Mouse (Mus musculus) embryonic facial prominence, embryonic 15.5 days (tissue): ENCODE measurements around the gene Triobp. TPM values are rescaled to one million over a fixed set of nuclear protein-coding genes. Genes with fewer than 3 reads are reported as not detected.

ENCODE experiments used
- ATAC-seq: fragments of 200-750 bp; cut with Nextera tagmentation; 2 replicates; pipeline ENCODE4 v1.8.0; 2017; ENCODE audit warnings: low read depth, moderate TSS enrichment; ENCODE audit not compliant: insufficient number of reproducible peaks, low FRiP score, low TSS enrichment
- H3K27ac ChIP-seq: fragments of 300-500 bp; sonication (generic); replicated peaks from 2 replicates; pipeline ENCODE4 v1.5.1; 2015; ENCODE audit warnings: mild to moderate bottlenecking, inconsistent platforms
- H3K27me3 ChIP-seq: fragments of 300-500 bp; sonication (generic); 2 replicates; pipeline ENCODE4 v1.6.1; 2015; ENCODE audit warnings: inconsistent platforms
- H3K36me3 ChIP-seq: fragments of 300-500 bp; sonication (generic); 2 replicates; pipeline ENCODE4 v1.6.1; 2015; ENCODE audit warnings: mild to moderate bottlenecking, inconsistent platforms
- H3K4me1 ChIP-seq: fragments of 300-500 bp; sonication (generic); 2 replicates; pipeline ENCODE4 v1.6.1; 2015; ENCODE audit warnings: inconsistent platforms
- H3K4me2 ChIP-seq: fragments of 300-500 bp; sonication (generic); replicated peaks from 2 replicates; pipeline ENCODE4 v1.6.1; 2015; ENCODE audit warnings: mild to moderate bottlenecking, inconsistent platforms
- H3K4me3 ChIP-seq: fragments of 300-500 bp; sonication (generic); replicated peaks from 2 replicates; pipeline ENCODE4 v1.5.1; 2015; ENCODE audit warnings: mild to moderate bottlenecking, inconsistent platforms
- H3K9ac ChIP-seq: fragments of 300-500 bp; sonication (generic); 2 replicates; pipeline ENCODE4 v1.6.1; 2015; ENCODE audit warnings: inconsistent platforms
- H3K9me3 ChIP-seq: fragments of 300-500 bp; sonication (generic); replicated peaks from 2 replicates; pipeline ENCODE4 v1.6.1; 2016; ENCODE audit warnings: inconsistent platforms
- WGBS: fragments of 180-500 bp; shearing (Covaris S2); methylation state at CpG from one replicate; pipeline ENCODE4 v1.1.7; 2015; 5-methylcytosine and 5-hydroxymethylcytosine counted together
- polyA plus RNA-seq: library from polyadenylated mRNA; unstranded; fragments of >200 nt; fragmentation: Nextera tagmentation; extraction: Ambion mirVana; gene quantifications from 2 replicates; pipeline ENCODE4 v1.2.1, GENCODE M21; 2015

The Triobp gene
- polyA plus RNA-seq, 1 experiment from 2014 or later: 61.4 TPM

- ATAC-seq: peak; percentile 50
- Histone ChIP-seq H3K27me3 (no peaks in the 10 kb centered on the region), H3K9me3 (no peaks in the 10 kb centered on the region), H3K9ac (peak overlapping the region; percentile 69), H3K27ac (peak overlapping the region; percentile 94), H3K4me3 (peak overlapping the region; percentile 76), H3K36me3 (peaks cover 38% of the 10 kb centered on the region), H3K4me1 (peaks cover 28% of the 10 kb centered on the region), H3K4me2 (peak overlapping the region; percentile 95)
- under 1% methylated on average over 87 of the region's 87 CpGs for WGBS
Observed at GRCm38 (mm10) chr15:78914091-78914822, 33.3 kb upstream of the Triobp start.

- no peaks in the 10 kb centered on the region for H3K27me3 ChIP-seq
- peak overlapping the region; percentile 95 for H3K4me2 ChIP-seq
- peaks cover 32% of the 10 kb centered on the region for H3K36me3 ChIP-seq
- H3K4me3 ChIP-seq: peak overlapping the region; percentile 76
- no peak for ATAC-seq
- H3K27ac ChIP-seq: no peak overlapping the region
- peaks cover 28% of the 10 kb centered on the region for H3K4me1 ChIP-seq
- H3K9me3 ChIP-seq: no peaks in the 10 kb centered on the region
- WGBS: 43% methylated on average over 8 of the region's 8 CpGs
- H3K9ac ChIP-seq: peak overlapping the region; percentile 69; the same call in 1 of the 2 replicates
Observed at GRCm38 (mm10) chr15:78914823-78915659, 32.5 kb upstream of the Triobp start.

- 8% methylated on average over 8 of the region's 8 CpGs for WGBS
- Histone ChIP-seq H3K4me1 (peaks cover 33% of the 10 kb centered on the region), H3K9me3 (no peaks in the 10 kb centered on the region), H3K4me2 (peak overlapping the region; percentile 95), H3K4me3 (peak overlapping the region; percentile 76), H3K27me3 (no peaks in the 10 kb centered on the region), H3K9ac (no peak overlapping the region), H3K36me3 (peaks cover 26% of the 10 kb centered on the region), H3K27ac (0 out of 2 replicates have a peak overlapping the region, but pooled peaks have one; percentile 74)
- ATAC-seq: no peak
Observed at GRCm38 (mm10) chr15:78915660-78916017, 31.9 kb upstream of the Triobp start.

- Histone ChIP-seq H3K4me3 (peak overlapping the region; percentile 76), H3K4me1 (peaks cover 33% of the 10 kb centered on the region), H3K36me3 (peaks cover 20% of the 10 kb centered on the region), H3K9me3 (no peaks in the 10 kb centered on the region), H3K4me2 (peak overlapping the region; percentile 95), H3K9ac (0 out of 2 replicates have a peak overlapping the region, but pooled peaks have one; percentile 9), H3K27ac (peak overlapping the region; percentile 74), H3K27me3 (no peaks in the 10 kb centered on the region)
- no peak for ATAC-seq
- 45% methylated on average over 12 of the region's 12 CpGs for WGBS
Observed at GRCm38 (mm10) chr15:78916052-78916826, 31.3 kb upstream of the Triobp start.

GRCm38 (mm10) chr15:78918126-78918525 lies 29.4 kb upstream of the Triobp start:
- Histone ChIP-seq H3K27ac (no peak overlapping the region), H3K9me3 (no peaks in the 10 kb centered on the region), H3K36me3 (peaks cover 12% of the 10 kb centered on the region), H3K4me2 (no peak overlapping the region), H3K4me1 (peaks cover 34% of the 10 kb centered on the region), H3K4me3 (no peak overlapping the region), H3K27me3 (no peaks in the 10 kb centered on the region), H3K9ac (no peak overlapping the region)
- ATAC-seq: no peak
- WGBS: 86% methylated on average over 23 of the region's 23 CpGs

- H3K4me2 ChIP-seq: no peak overlapping the region
- H3K4me1 ChIP-seq: peaks cover 37% of the 10 kb centered on the region
- no peak overlapping the region for H3K9ac ChIP-seq
- H3K9me3 ChIP-seq: no peaks in the 10 kb centered on the region
- H3K4me3 ChIP-seq: no peak overlapping the region
- peaks cover 12% of the 10 kb centered on the region for H3K36me3 ChIP-seq
- ATAC-seq: no peak
- no peaks in the 10 kb centered on the region for H3K27me3 ChIP-seq
- H3K27ac ChIP-seq: no peak overlapping the region
- 73% methylated on average over 12 of the region's 12 CpGs for WGBS
Observed at GRCm38 (mm10) chr15:78919914-78920313, 27.6 kb upstream of the Triobp start.

- Histone ChIP-seq H3K27ac (no peak overlapping the region), H3K9me3 (no peaks in the 10 kb centered on the region), H3K36me3 (peaks cover 12% of the 10 kb centered on the region), H3K27me3 (no peaks in the 10 kb centered on the region), H3K4me2 (no peak overlapping the region), H3K4me3 (no peak overlapping the region), H3K9ac (no peak overlapping the region), H3K4me1 (peaks cover 41% of the 10 kb centered on the region)
- ATAC-seq: no peak
- 86% methylated on average over 7 of the region's 7 CpGs for WGBS
Observed at GRCm38 (mm10) chr15:78922700-78923099, 24.8 kb upstream of the Triobp start.

- no peaks in the 10 kb centered on the region for H3K9me3 ChIP-seq
- no peak for ATAC-seq
- no peak overlapping the region for H3K4me2 ChIP-seq
- peaks cover 7% of the 10 kb centered on the region for H3K36me3 ChIP-seq
- peak overlapping the region; percentile 66; the same call in 1 of the 2 replicates for H3K27ac ChIP-seq
- H3K4me1 ChIP-seq: peaks cover 43% of the 10 kb centered on the region
- WGBS: 37% methylated on average over 6 of the region's 6 CpGs
- no peaks in the 10 kb centered on the region for H3K27me3 ChIP-seq
- H3K4me3 ChIP-seq: no peak overlapping the region
- no peak overlapping the region for H3K9ac ChIP-seq
Observed at GRCm38 (mm10) chr15:78923585-78923984, 23.9 kb upstream of the Triobp start.

- H3K4me1 ChIP-seq: peaks cover 54% of the 10 kb centered on the region
- ATAC-seq: no peak
- peaks cover 10% of the 10 kb centered on the region for H3K36me3 ChIP-seq
- 36% methylated on average over 8 of the region's 8 CpGs for WGBS
- H3K27ac ChIP-seq: peak overlapping the region; percentile 98
- no peaks in the 10 kb centered on the region for H3K27me3 ChIP-seq
- no peak overlapping the region for H3K4me3 ChIP-seq
- H3K4me2 ChIP-seq: peak overlapping the region; percentile 71; the same call in 1 of the 2 replicates
- no peak overlapping the region for H3K9ac ChIP-seq
- no peaks in the 10 kb centered on the region for H3K9me3 ChIP-seq
Observed at GRCm38 (mm10) chr15:78925129-78925528, 22.4 kb upstream of the Triobp start.

GRCm38 (mm10) chr15:78926021-78926919 lies 21.3 kb upstream of the Triobp start, which contains the start of gene Lgals1:
Gene Lgals1 (plus strand): TSS chr15:78926725.
- H3K9me3 ChIP-seq: no peaks in the 10 kb centered on the region
- peak within 1 kb of the TSS; percentile 71 for H3K4me2 ChIP-seq
- H3K36me3 ChIP-seq: peaks cover 19% of the 10 kb centered on the region
- peak; percentile 90 for ATAC-seq
- H3K27ac ChIP-seq: peak within 1 kb of the TSS; percentile 98
- WGBS: 3% methylated on average over 20 of the region's 20 CpGs
- H3K4me3 ChIP-seq: peak within 1 kb of the TSS; percentile 65
- no peaks in the 10 kb centered on the region for H3K27me3 ChIP-seq
- H3K9ac ChIP-seq: peak within 1 kb of the TSS; percentile 47
- peaks cover 50% of the 10 kb centered on the region for H3K4me1 ChIP-seq
